Mouse (Mus musculus) limb, embryonic 12.5 days (tissue): Measurements from ENCODE around the gene Krt39. TPM values are rescaled to one million over a fixed set of nuclear protein-coding genes. Genes with fewer than 3 reads are reported as not detected.

Experiments
- ATAC-seq: fragments of 200-750 bp; cut with Nextera tagmentation; 2 replicates; pipeline ENCODE4 v1.8.0; 2017; ENCODE audit warnings: low read depth, moderate TSS enrichment; ENCODE audit not compliant: insufficient number of reproducible peaks, insufficient read depth, low FRiP score, low TSS enrichment
- H3K27ac ChIP-seq: fragments of 300-500 bp; sonication (generic); 2 replicates; pipeline ENCODE4 v1.5.1; 2016; ENCODE audit warnings: mild to moderate bottlenecking, moderate library complexity
- H3K27me3 ChIP-seq: fragments of 300-500 bp; sonication (generic); 2 replicates; pipeline ENCODE4 v1.6.1; 2016; ENCODE audit warnings: mild to moderate bottlenecking, moderate library complexity
- H3K36me3 ChIP-seq: fragments of 300-500 bp; sonication (generic); 2 replicates; pipeline ENCODE4 v1.6.1; 2016; ENCODE audit warnings: mild to moderate bottlenecking, moderate library complexity
- H3K4me1 ChIP-seq: fragments of 300-500 bp; sonication (generic); replicated peaks from 2 replicates; pipeline ENCODE4 v1.6.1; 2016
- H3K4me2 ChIP-seq: fragments of 300-500 bp; sonication (generic); 2 replicates; pipeline ENCODE4 v1.6.1; 2016; ENCODE audit warnings: mild to moderate bottlenecking, moderate library complexity
- H3K4me3 ChIP-seq: fragments of 300-500 bp; sonication (generic); replicated peaks from 2 replicates; pipeline ENCODE4 v1.5.1; 2016; ENCODE audit warnings: mild to moderate bottlenecking
- H3K9ac ChIP-seq: fragments of 300-500 bp; sonication (generic); replicated peaks from 2 replicates; pipeline ENCODE4 v1.6.1; 2016; ENCODE audit warnings: mild to moderate bottlenecking, moderate library complexity
- H3K9me3 ChIP-seq: fragments of 300-500 bp; sonication (generic); 2 replicates; pipeline ENCODE4 v1.6.1; 2016; ENCODE audit warnings: mild to moderate bottlenecking, moderate library complexity
- WGBS: fragments of 180-500 bp; shearing (Covaris S2); methylation state at CpG from one replicate; pipeline ENCODE4 v1.1.7; 2016; 5-methylcytosine and 5-hydroxymethylcytosine counted together
- polyA plus RNA-seq: library from polyadenylated mRNA; unstranded; fragments of >200 nt; fragmentation: Nextera tagmentation; extraction: Ambion mirVana; gene quantifications from 2 replicates; pipeline ENCODE4 v1.2.1, GENCODE M21; 2016

Krt39 gene
- polyA plus RNA-seq, 1 experiment from 2014 or later = not detected

DNA sequence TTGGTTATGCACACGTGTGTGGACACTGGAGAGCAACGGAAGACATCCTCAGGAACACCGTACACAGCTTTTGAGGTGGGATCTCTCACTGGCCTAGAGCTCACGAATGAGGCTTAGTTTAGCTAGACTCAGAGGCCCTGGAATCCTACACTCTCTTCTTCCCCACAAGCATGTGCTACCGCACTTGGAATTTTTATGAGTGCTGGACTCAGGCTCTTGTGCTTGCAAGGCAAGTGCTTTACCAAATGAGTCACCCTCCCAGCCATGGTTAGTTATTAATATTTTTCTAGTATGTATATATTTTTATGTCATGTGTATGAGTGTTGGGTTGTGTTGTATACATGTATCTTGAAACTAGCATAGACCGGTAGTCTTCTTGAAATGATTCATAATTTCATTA, 49.2 kb downstream of the Krt39 start:
- Histone ChIP-seq H3K36me3 (no peaks in the 10 kb centered on the region), H3K4me3 (no peak overlapping the region), H3K27ac (no peak overlapping the region), H3K4me1 (no peaks in the 10 kb centered on the region), H3K27me3 (no peaks in the 10 kb centered on the region), H3K9me3 (no peaks in the 10 kb centered on the region), H3K9ac (no peak overlapping the region), H3K4me2 (no peak overlapping the region)
- no peak for ATAC-seq
- 85% methylated on average over 6 of the region's 6 CpGs for WGBS

DNA sequence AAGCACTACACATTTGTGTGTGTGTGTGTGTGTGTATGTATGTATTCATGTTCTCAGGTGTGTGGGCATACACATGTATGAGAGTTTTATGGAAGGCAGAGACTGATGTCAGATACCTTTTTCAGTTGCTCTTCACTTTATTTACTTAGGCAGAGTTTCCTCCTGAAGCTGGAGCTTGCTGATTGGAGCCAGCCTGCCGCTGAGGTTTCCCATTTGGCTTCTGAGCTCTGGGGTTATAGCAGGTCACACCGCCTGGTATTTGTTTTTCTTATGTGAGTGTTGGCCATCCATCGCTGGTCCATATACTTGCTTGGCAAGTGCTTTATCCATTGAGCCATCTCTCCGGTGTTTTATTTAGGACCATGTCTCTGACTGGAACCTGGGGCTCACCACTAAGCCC, 51.9 kb downstream of the Krt39 start:
- ATAC-seq = no peak

GRCm38 (mm10) chr11:99468566-99468965, 52.6 kb downstream of the Krt39 start:
- H3K4me3 ChIP-seq = no peak overlapping the region
- no peak overlapping the region for H3K4me2 ChIP-seq
- no peak for ATAC-seq
- no peak overlapping the region for H3K27ac ChIP-seq
- H3K9me3 ChIP-seq = no peaks in the 10 kb centered on the region
- H3K36me3 ChIP-seq = no peaks in the 10 kb centered on the region
- H3K27me3 ChIP-seq = no peaks in the 10 kb centered on the region
- no peaks in the 10 kb centered on the region for H3K4me1 ChIP-seq
- no peak overlapping the region for H3K9ac ChIP-seq
- WGBS = 85% methylated on average over 11 of the region's 11 CpGs

More for the DNA sequence above, 51.9 kb downstream of the Krt39 start:
- WGBS = 77% methylated on average over 4 of the region's 4 CpGs
- Histone ChIP-seq H3K36me3 (no peaks in the 10 kb centered on the region), H3K4me1 (no peaks in the 10 kb centered on the region), H3K27me3 (no peaks in the 10 kb centered on the region), H3K4me2 (no peak overlapping the region), H3K9me3 (no peaks in the 10 kb centered on the region), H3K4me3 (no peak overlapping the region), H3K9ac (no peak overlapping the region), H3K27ac (no peak overlapping the region)

DNA sequence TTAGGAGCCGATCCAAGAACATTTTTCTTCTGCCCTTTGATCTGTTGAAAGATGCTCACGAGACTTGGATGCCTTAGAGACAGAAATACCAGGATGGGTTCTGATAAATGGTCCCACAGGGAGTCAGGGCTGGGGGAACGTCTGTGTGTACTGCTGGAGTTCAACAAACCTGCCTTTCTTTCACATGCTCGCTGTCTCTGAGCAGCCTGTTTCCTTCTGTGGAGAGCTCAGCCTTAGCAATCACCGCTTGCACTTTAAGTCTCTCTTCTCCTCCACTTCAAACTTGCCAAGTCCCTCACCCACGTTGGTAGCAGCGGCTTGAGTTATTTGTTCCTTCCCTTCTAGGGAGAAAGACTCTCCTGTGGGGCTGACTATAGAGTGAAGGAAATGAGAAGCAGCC, 54.8 kb downstream of the Krt39 start:
- no peak for ATAC-seq
- Histone ChIP-seq H3K36me3 (no peaks in the 10 kb centered on the region), H3K4me2 (no peak overlapping the region), H3K4me1 (no peaks in the 10 kb centered on the region), H3K4me3 (no peak overlapping the region), H3K9ac (no peak overlapping the region), H3K27ac (no peak overlapping the region), H3K27me3 (peaks cover 9% of the 10 kb centered on the region), H3K9me3 (no peaks in the 10 kb centered on the region)
- WGBS = 25% methylated on average over 7 of the region's 7 CpGs

DNA sequence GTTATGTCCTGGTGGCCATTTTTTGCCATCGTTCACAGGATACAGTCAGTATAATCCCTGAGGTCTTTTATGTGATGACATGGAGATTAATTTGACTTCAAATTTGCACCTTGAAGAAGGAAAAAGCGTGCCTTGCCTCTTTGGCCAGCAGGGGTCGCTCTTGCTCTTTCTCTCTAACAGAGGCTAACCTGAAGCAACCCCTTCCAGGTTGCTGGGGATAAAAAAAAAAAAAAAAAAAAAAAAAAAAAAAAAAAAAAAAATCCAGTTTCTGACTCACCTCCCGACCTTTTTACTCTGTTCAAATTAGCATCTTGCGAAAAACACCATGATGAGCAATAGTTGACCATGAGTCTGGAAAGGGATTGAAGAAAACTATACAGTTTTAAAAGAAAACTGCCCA, 56.3 kb downstream of the Krt39 start:
- peaks cover 9% of the 10 kb centered on the region for H3K27me3 ChIP-seq
- H3K4me1 ChIP-seq = no peaks in the 10 kb centered on the region
- no peak for ATAC-seq
- no peak overlapping the region for H3K27ac ChIP-seq
- no peaks in the 10 kb centered on the region for H3K36me3 ChIP-seq
- no peak overlapping the region for H3K9ac ChIP-seq
- no peaks in the 10 kb centered on the region for H3K9me3 ChIP-seq
- H3K4me3 ChIP-seq = no peak overlapping the region
- 3% methylated on average over 5 of the region's 5 CpGs for whole genome bisulfite sequencing
- no peak overlapping the region for H3K4me2 ChIP-seq

Other genes starting within 250 kb of the Krt39 start
- gene Krt24, start 236.1 kb downstream of the Krt39 start, polyA plus RNA-seq = 0.21 and 0.41 TPM in 2 replicates
- not detected in 2 replicates for gene Krt25, start 198.4 kb downstream of the Krt39 start, polyA plus RNA-seq
- not detected in 2 replicates for gene Krt26, start 183.4 kb downstream of the Krt39 start, polyA plus RNA-seq
- gene Krt27, start 170.2 kb downstream of the Krt39 start, polyA plus RNA-seq = not detected in 2 replicates
- 0.13 TPM in 1 of 2 replicates, not detected in the other for gene Krt28, start 146.4 kb downstream of the Krt39 start, polyA plus RNA-seq
- gene Krt10, start 132.0 kb downstream of the Krt39 start, polyA plus RNA-seq = 34.3 and 35.3 TPM in 2 replicates
- gene Krt12, start 99.1 kb downstream of the Krt39 start, polyA plus RNA-seq = not detected in 2 replicates
- gene Krt20, start 83.2 kb downstream of the Krt39 start, polyA plus RNA-seq = 0.18 and 0.42 TPM in 2 replicates
- 0.18 and 0.26 TPM in 2 replicates for gene Krt23, start 28.2 kb downstream of the Krt39 start, polyA plus RNA-seq
- not detected in 2 replicates for gene Krt40, start 21.8 kb upstream of the Krt39 start, polyA plus RNA-seq
- gene Krtap3-3, start 29.5 kb upstream of the Krt39 start, polyA plus RNA-seq = not detected in 2 replicates
- gene Krtap3-2, start 35.5 kb upstream of the Krt39 start, polyA plus RNA-seq = not detected in 2 replicates
- not detected in 2 replicates for gene Gm11939, start 38.1 kb upstream of the Krt39 start, polyA plus RNA-seq
- gene Krtap3-1, start 45.3 kb upstream of the Krt39 start, polyA plus RNA-seq = not detected in 2 replicates
- gene Krtap1-5, start 59.7 kb upstream of the Krt39 start, polyA plus RNA-seq = not detected in 2 replicates
- gene Krtap1-4, start 62.3 kb upstream of the Krt39 start, polyA plus RNA-seq = not detected in 2 replicates
- gene Krtap1-3, start 70.0 kb upstream of the Krt39 start, polyA plus RNA-seq = not detected in 2 replicates
- not detected in 2 replicates for gene Krtap9-3, start 76.8 kb upstream of the Krt39 start, polyA plus RNA-seq
- not detected in 2 replicates for gene Gm11938, start 82.0 kb upstream of the Krt39 start, polyA plus RNA-seq
- not detected in 2 replicates for gene Gm11937, start 88.9 kb upstream of the Krt39 start, polyA plus RNA-seq
- gene Krtap2-4, start 93.5 kb upstream of the Krt39 start, polyA plus RNA-seq = not detected in 2 replicates
- not detected in 2 replicates for gene Gm11562, start 99.1 kb upstream of the Krt39 start, polyA plus RNA-seq
- not detected in 2 replicates for gene Krtap4-1, start 106.9 kb upstream of the Krt39 start, polyA plus RNA-seq
- not detected in 2 replicates for gene Krtap4-2, start 113.7 kb upstream of the Krt39 start, polyA plus RNA-seq
- gene Krtap4-7, start 122.8 kb upstream of the Krt39 start, polyA plus RNA-seq = not detected in 2 replicates
- not detected in 2 replicates for gene Gm11555, start 128.9 kb upstream of the Krt39 start, polyA plus RNA-seq
- gene Gm11563, start 137.6 kb upstream of the Krt39 start, polyA plus RNA-seq = not detected in 2 replicates
- gene Krtap4-6, start 144.6 kb upstream of the Krt39 start, polyA plus RNA-seq = not detected in 2 replicates
- gene Gm14190, start 169.4 kb upstream of the Krt39 start, polyA plus RNA-seq = not detected in 2 replicates
- not detected in 2 replicates for gene Gm14180, start 213.0 kb upstream of the Krt39 start, polyA plus RNA-seq